ENCODE assay signal across 18 mouse cellular contexts in genomic region chr16:97021496-97021895, GRCm38 (mm10).
"Had no signal": no experiment of that assay in that cellular context is flagged by ENCODE, and none has a peak within 500 bp of the region (broad histone marks: within the 10 kb centered on the region; RNA-seq: fewer than 3 reads in every experiment).

No protein-coding gene starts in this region.

- H3K4me1 ChIP-seq: lung, embryonic 15.5 days; neural tube, embryonic 12.5 days; stomach, embryonic 15.5 days had no signal

- H3K27ac ChIP-seq: liver, embryonic 13.5 days; liver, embryonic 15.5 days; lung, embryonic 15.5 days; macrophage; midbrain, embryonic 12.5 days; neural tube, embryonic 12.5 days; stomach, embryonic 15.5 days; stomach, postnatal 0 days had no signal

- H3K9me3 ChIP-seq: liver, embryonic 13.5 days; liver, embryonic 15.5 days; lung, embryonic 15.5 days; midbrain, embryonic 12.5 days; neural tube, embryonic 12.5 days; stomach, embryonic 15.5 days had no signal

- H3K36me3 ChIP-seq: liver, embryonic 13.5 days; liver, embryonic 15.5 days; lung, embryonic 15.5 days; midbrain, embryonic 12.5 days; neural tube, embryonic 12.5 days; stomach, embryonic 15.5 days had no signal

- H3K4me3 ChIP-seq: liver, embryonic 13.5 days; liver, embryonic 15.5 days; lung, embryonic 15.5 days; midbrain, embryonic 12.5 days; neural tube, embryonic 12.5 days; stomach, embryonic 15.5 days had no signal

- ATAC-seq: liver, postnatal 0 days; lung, postnatal 0 days; midbrain, embryonic 16.5 days had no signal

- DNase-seq: liver, embryonic 13.5 days; liver, postnatal 0 days; lung, adult 2 months; lung, postnatal 14 days; lung, postnatal 36 days; right cerebral cortex, postnatal 14 days; thymus, adult 2 months; thymus, postnatal 25 days; thymus, postnatal 4 days had no signal

- H3K27me3 ChIP-seq: liver, embryonic 13.5 days; lung, embryonic 15.5 days; midbrain, embryonic 12.5 days; neural tube, embryonic 12.5 days; stomach, embryonic 15.5 days had no signal

- H3K4me2 ChIP-seq: liver, embryonic 13.5 days; liver, embryonic 15.5 days; lung, embryonic 15.5 days; midbrain, embryonic 12.5 days; neural tube, embryonic 12.5 days; stomach, embryonic 15.5 days had no signal

- H3K9ac ChIP-seq: liver, embryonic 13.5 days; liver, embryonic 15.5 days; liver, postnatal 0 days; lung, embryonic 15.5 days; midbrain, embryonic 12.5 days; neural tube, embryonic 12.5 days; stomach, embryonic 15.5 days had no signal
